Mouse (Mus musculus): ENCODE data around the gene Actn4.

DNA sequence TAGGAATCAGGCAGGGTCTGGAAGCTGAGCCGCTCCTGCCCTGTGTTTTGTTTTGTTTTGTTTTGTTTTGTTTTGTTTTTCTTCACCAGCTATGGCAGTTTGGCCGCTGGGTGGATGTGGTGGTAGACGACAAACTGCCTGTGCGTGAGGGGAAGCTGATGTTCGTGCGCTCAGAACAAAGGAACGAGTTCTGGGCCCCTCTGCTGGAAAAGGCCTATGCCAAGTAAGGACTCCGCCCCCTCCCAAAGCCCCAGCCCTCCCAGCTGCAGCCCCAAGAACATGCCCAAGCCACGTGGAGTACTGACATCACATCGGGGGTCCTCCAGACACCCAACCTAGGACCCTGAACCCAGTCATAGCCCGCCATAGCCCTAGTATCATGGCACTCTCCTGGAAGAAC, 79.1 kb downstream of the Actn4 start:
- TF ChIP-seq RAD21 (IDR thresholded peaks at IDR 0.05; ENCODE audit: low read depth, low read length) (no peak), ZC3H11A (IDR thresholded peaks at IDR 0.05; ENCODE audit: low read depth, low read length) (no peak), POLR2A (IDR thresholded peaks at IDR 0.05; ENCODE audit: control insufficient read depth in 1 of 2, insufficient read depth in 1 of 2, low read depth in 1 of 2, low read length in 2 of 2, poor library complexity in 1 of 2) (no peak), NELFE (IDR thresholded peaks at IDR 0.05; ENCODE audit: low read depth, low read length) (no peak), ZMIZ1 (IDR thresholded peaks at IDR 0.05; ENCODE audit: low read depth, low read length) (no peak), CHD1 (IDR thresholded peaks at IDR 0.05; ENCODE audit: low read depth, low read length) (no peak), CTCF (IDR thresholded peaks at IDR 0.05 in 2 of 3, conservative IDR thresholded peaks at IDR 0.05 in 1 of 3; ENCODE audit: control insufficient read depth in 1 of 3, insufficient read depth in 1 of 3, low read depth in 2 of 3, low read length in 3 of 3, poor library complexity in 1 of 3, severe bottlenecking in 1 of 3) (no peak), MAZ (IDR thresholded peaks at IDR 0.05; ENCODE audit: low read depth, low read length) (no peak), MYB (IDR thresholded peaks at IDR 0.05; ENCODE audit: low read depth, low read length) (no peak), MEF2A (IDR thresholded peaks at IDR 0.05; ENCODE audit: extremely low read depth, insufficient replicate concordance, low read depth, low read length, poor library complexity, severe bottlenecking) (no peak), NRF1 (IDR thresholded peaks at IDR 0.05; ENCODE audit: insufficient read depth, low read depth, low read length, poor library complexity, severe bottlenecking) (no peak)

All from MEL (cell line).